Mouse (Mus musculus) MEL (cell line): ENCODE results near the gene Fam208a. TPM values are rescaled to one million over a fixed set of nuclear protein-coding genes. Genes with fewer than 3 reads are reported as not detected.

Experiments
- DNase-seq: peaks from one replicate; pipeline ENCODE4 v3.0.0; 2011; ENCODE audit warnings: low read depth, low spot score
- H3K27ac ChIP-seq: 2 replicates; pipeline ENCODE4 v1.5.1; 2012; ENCODE audit warnings: low read depth, mild to moderate bottlenecking, control low read depth, low read length, moderate library complexity; ENCODE audit not compliant: control insufficient read depth
- H3K27me3 ChIP-seq, 2 experiments: fragments of 150-350 bp in 1 of 2; sonication (generic) in 1 of 2; 2 replicates each; pipeline ENCODE4 v1.6.1; 2012; ENCODE audit warnings: low read length in 2 of 2, mild to moderate bottlenecking in 2 of 2, improper control_type of control experiment in 1 of 2, moderate library complexity in 1 of 2; ENCODE audit not compliant: insufficient read depth in 2 of 2, control insufficient read depth in 1 of 2
- H3K36me3 ChIP-seq, 2 experiments: 2 replicates each; pipeline ENCODE4 v1.6.1; 2012 to 2014; ENCODE audit warnings: low read length in 2 of 2, improper control_type of control experiment in 1 of 2, inconsistent platforms in 1 of 2, mild to moderate bottlenecking in 1 of 2; ENCODE audit not compliant: insufficient read depth in 2 of 2, control insufficient read depth in 1 of 2
- H3K4me1 ChIP-seq, 2 experiments: fragments of 150-350 bp in 1 of 2; sonication (generic) in 1 of 2; 2 replicates each; pipeline ENCODE4 v1.6.1; 2012; ENCODE audit warnings: low read length in 2 of 2, improper control_type of control experiment in 1 of 2, mild to moderate bottlenecking in 1 of 2; ENCODE audit not compliant: insufficient read depth in 2 of 2, control insufficient read depth in 1 of 2
- H3K4me3 ChIP-seq, 2 experiments: fragments of 150-350 bp in 1 of 2; sonication (generic) in 1 of 2; 2 replicates each; pipeline ENCODE4 v1.5.1; 2012; ENCODE audit warnings: low read depth in 2 of 2, low read length in 2 of 2, mild to moderate bottlenecking in 2 of 2, moderate library complexity in 2 of 2, control low read depth in 1 of 2, improper control_type of control experiment in 1 of 2; ENCODE audit not compliant: control insufficient read depth in 1 of 2, insufficient read depth in 1 of 2
- H3K79me2 ChIP-seq: 2 replicates; pipeline ENCODE4 v1.6.1; 2012; ENCODE audit warnings: mild to moderate bottlenecking, low read length, moderate library complexity; ENCODE audit not compliant: control insufficient read depth, poor library complexity, insufficient read depth
- H3K9ac ChIP-seq: 2 replicates; pipeline ENCODE4 v1.6.1; 2012; ENCODE audit warnings: low read depth, mild to moderate bottlenecking, control low read depth, low read length, moderate library complexity; ENCODE audit not compliant: control insufficient read depth, poor library complexity, severe bottlenecking
- H3K9me3 ChIP-seq: fragments of 150-350 bp; sonication (generic); replicated peaks from 2 replicates; pipeline ENCODE4 v1.6.1; 2012; ENCODE audit warnings: mild to moderate bottlenecking, low read length, improper control_type of control experiment, moderate library complexity; ENCODE audit not compliant: insufficient read depth
- BHLHE40 ChIP-seq: IDR thresholded peaks from 2 replicates; pipeline ENCODE4 v1.6.1; 2012; ENCODE audit warnings: low read depth, mild to moderate bottlenecking, inconsistent platforms, low read length, improper control_type of control experiment, borderline replicate concordance
- CHD1 ChIP-seq: IDR thresholded peaks from 2 replicates; pipeline ENCODE4 v1.6.1; 2012; ENCODE audit warnings: low read depth, mild to moderate bottlenecking, inconsistent platforms, low read length, improper control_type of control experiment
- CTCF ChIP-seq, 3 experiments: IDR thresholded peaks in 2 of 3; conservative IDR thresholded peaks in 1 of 3; 2 replicates each; pipeline ENCODE4 v1.5.1; 2011 to 2012; ENCODE audit warnings: low read length in 3 of 3, low read depth in 2 of 3, mild to moderate bottlenecking in 2 of 3, improper control_type of control experiment in 1 of 3, inconsistent platforms in 1 of 3, mixed read lengths in 1 of 3, moderate library complexity in 1 of 3; ENCODE audit not compliant: control insufficient read depth in 1 of 3, insufficient read depth in 1 of 3, poor library complexity in 1 of 3, severe bottlenecking in 1 of 3
- E2F4 ChIP-seq: IDR thresholded peaks from 2 replicates; pipeline ENCODE4 v1.6.1; 2011; ENCODE audit warnings: low read depth, low read length, improper control_type of control experiment, borderline replicate concordance
- ETS1 ChIP-seq: IDR thresholded peaks from 2 replicates; pipeline ENCODE4 v1.6.1; 2012; ENCODE audit warnings: low read depth, mild to moderate bottlenecking, inconsistent platforms, low read length, improper control_type of control experiment, moderate library complexity
- GATA1 ChIP-seq: IDR thresholded peaks from 2 replicates; pipeline ENCODE4 v1.6.1; 2011; ENCODE audit warnings: low read depth, low read length, improper control_type of control experiment
- HCFC1 ChIP-seq: IDR thresholded peaks from 2 replicates; pipeline ENCODE4 v1.6.1; 2012; ENCODE audit warnings: low read depth, mild to moderate bottlenecking, inconsistent platforms, low read length, improper control_type of control experiment, moderate library complexity
- JUND ChIP-seq: IDR thresholded peaks from 2 replicates; pipeline ENCODE4 v1.6.1; 2011; ENCODE audit warnings: low read depth, mild to moderate bottlenecking, improper control_type of control experiment, low read length
- MAZ ChIP-seq: IDR thresholded peaks from 2 replicates; pipeline ENCODE4 v1.6.1; 2012; ENCODE audit warnings: low read depth, mild to moderate bottlenecking, inconsistent platforms, low read length, improper control_type of control experiment
- MYB ChIP-seq: IDR thresholded peaks from 2 replicates; pipeline ENCODE4 v1.6.1; 2011; ENCODE audit warnings: mild to moderate bottlenecking, low read depth, low read length, improper control_type of control experiment
- POLR2A ChIP-seq, 2 experiments: IDR thresholded peaks; 2 replicates each; pipeline ENCODE4 v1.6.1; 2011 to 2012; ENCODE audit warnings: low read length in 2 of 2, mild to moderate bottlenecking in 2 of 2, control low read depth in 1 of 2, improper control_type of control experiment in 1 of 2, low read depth in 1 of 2, moderate library complexity in 1 of 2; ENCODE audit not compliant: control insufficient read depth in 1 of 2, insufficient read depth in 1 of 2, poor library complexity in 1 of 2
- RAD21 ChIP-seq: IDR thresholded peaks from 2 replicates; pipeline ENCODE4 v1.6.1; 2011; ENCODE audit warnings: mild to moderate bottlenecking, low read depth, low read length, improper control_type of control experiment
- SIN3A ChIP-seq: IDR thresholded peaks from 2 replicates; pipeline ENCODE4 v1.6.1; 2012; ENCODE audit warnings: low read length, improper control_type of control experiment, inconsistent platforms
- SMC3 ChIP-seq: IDR thresholded peaks from 2 replicates; pipeline ENCODE4 v1.6.1; 2011; ENCODE audit warnings: low read depth, low read length, improper control_type of control experiment
- TAL1 ChIP-seq: IDR thresholded peaks from 2 replicates; pipeline ENCODE4 v1.6.1; 2012; ENCODE audit warnings: mild to moderate bottlenecking, inconsistent platforms, low read length, moderate library complexity, mixed read lengths
- TBP ChIP-seq: IDR thresholded peaks from 2 replicates; pipeline ENCODE4 v1.8.0; 2011; ENCODE audit warnings: low read depth, low read length, improper control_type of control experiment
- UBTF ChIP-seq: IDR thresholded peaks from 2 replicates; pipeline ENCODE4 v1.6.1; 2012; ENCODE audit warnings: low read depth, mild to moderate bottlenecking, inconsistent platforms, low read length, improper control_type of control experiment, moderate library complexity, borderline replicate concordance; ENCODE audit not compliant: insufficient read depth
- ZC3H11A ChIP-seq: IDR thresholded peaks from 2 replicates; pipeline ENCODE4 v1.6.1; 2012; ENCODE audit warnings: low read depth, mild to moderate bottlenecking, inconsistent platforms, low read length, improper control_type of control experiment
- ZMIZ1 ChIP-seq: IDR thresholded peaks from 2 replicates; pipeline ENCODE4 v1.6.1; 2012; ENCODE audit warnings: low read depth, mild to moderate bottlenecking, inconsistent platforms, low read length, improper control_type of control experiment, moderate library complexity
- polyA plus RNA-seq, 2 experiments: library from polyadenylated mRNA; stranded (reverse) in 1 of 2; unstranded in 1 of 2; fragments of >175 nt in 1 of 2; fragments of >200 nt in 1 of 2; gene quantifications; 2 replicates each; pipeline versions ENCODE4 v1.2.1 to v1.2.4; 2012; ENCODE audit warnings: low replicate concordance in 2 of 2, low read depth in 1 of 2; ENCODE audit not compliant: insufficient read length in 2 of 2, insufficient read depth in 1 of 2, missing spikeins in 1 of 2
- total RNA-seq: library from RNA; depleted of rRNA; stranded (reverse); fragments of 300-350 nt; gene quantifications from 2 replicates; pipeline ENCODE4 v1.2.3, GENCODE M21; 2012

Fam208a gene
- total and polyA plus RNA-seq, 3 experiments, result 3.2 to 25.4 (median 8.7) TPM

DNA sequence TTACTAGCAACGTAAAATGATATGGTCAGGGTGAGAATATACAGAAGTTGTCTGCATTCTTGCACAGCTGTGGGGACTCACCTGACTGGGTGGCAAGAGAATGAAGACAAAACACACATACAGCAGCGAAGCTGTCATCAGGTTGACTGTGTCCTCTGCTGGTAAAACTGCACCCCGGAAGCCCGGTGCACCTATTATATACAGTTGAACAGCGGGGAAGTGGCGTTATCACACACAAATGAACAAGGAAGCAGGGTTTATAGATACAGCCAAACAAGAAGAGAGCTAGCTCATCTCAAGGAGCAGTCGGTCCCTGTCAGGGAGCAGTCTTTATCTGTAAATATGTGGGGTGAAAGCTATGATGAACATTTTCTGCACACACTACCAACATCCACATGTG lies 17.1 kb upstream of the Fam208a start (continued):
- no peak for TF ChIP-seq ZMIZ1
- 0 out of 2 replicates have a peak, but pooled peaks have one; percentile 14 for TF ChIP-seq SMC3
- TF ChIP-seq JUND, result no peak
- TF ChIP-seq GATA1, result peak; percentile 82
- TF ChIP-seq MYB, result no peak
- TF ChIP-seq BHLHE40, result no peak
- TF ChIP-seq SIN3A, result peak; percentile 74
- TF ChIP-seq HCFC1, result 0 out of 2 replicates have a peak, but pooled peaks have one; percentile 21
- peak in 1 of 2 experiments; percentile 48; a peak in 2 of 4 replicates for TF ChIP-seq POLR2A (IDR thresholded peaks at IDR 0.05; ENCODE audit: control insufficient read depth in 1 of 2, insufficient read depth in 1 of 2, low read depth in 1 of 2, low read length in 2 of 2, poor library complexity in 1 of 2)
- TF ChIP-seq TAL1, result no peak
- TF ChIP-seq ETS1, result peak; percentile 59; the same call in 1 of the 2 replicates
- peak; percentile 50; the same call in 1 of the 2 replicates for TF ChIP-seq TBP
- TF ChIP-seq, all 39 proteins: peak for 11

- Histone ChIP-seq H3K36me3 (peaks cover 0 to 24% of the 10 kb centered on the region in 2 experiments; a peak in 2 of 4 replicates), H3K4me1 (peaks cover 3 to 17% of the 10 kb centered on the region in 2 experiments; a peak in 3 of 4 replicates), H3K27me3 (no peaks in the 10 kb centered on the region), H3K9me3 (no peaks in the 10 kb centered on the region), H3K79me2 (no peaks in the 10 kb centered on the region), H3K27ac (peak overlapping the region; percentile 24; the same call in 1 of the 2 replicates), H3K4me3 (no peak overlapping the region), H3K9ac (no peak overlapping the region)
- DNase-seq, result peak; percentile 26
- peak; percentile 17; the same call in 1 of the 2 replicates for TF ChIP-seq ETS1
- no peak for TF ChIP-seq ZC3H11A
Observed at GRCm38 (mm10) chr14:27412699-27413098, 15.9 kb upstream of the Fam208a start.

- Histone ChIP-seq H3K4me3 (no peak overlapping the region), H3K27ac (no peak overlapping the region), H3K36me3 (peaks cover 0 to 24% of the 10 kb centered on the region in 2 experiments; a peak in 2 of 4 replicates), H3K79me2 (no peaks in the 10 kb centered on the region), H3K9me3 (no peaks in the 10 kb centered on the region), H3K4me1 (peaks cover 3 to 16% of the 10 kb centered on the region in 2 experiments; a peak in 3 of 4 replicates), H3K27me3 (no peaks in the 10 kb centered on the region), H3K9ac (no peak overlapping the region)
- TF ChIP-seq POLR2A (IDR thresholded peaks at IDR 0.05; ENCODE audit: control insufficient read depth in 1 of 2, insufficient read depth in 1 of 2, low read depth in 1 of 2, low read length in 2 of 2, poor library complexity in 1 of 2) (no peak), ZC3H11A (peak; percentile 96), UBTF (no peak), E2F4 (no peak), SMC3 (peak; percentile 94), CTCF (IDR thresholded peaks at IDR 0.05 in 2 of 3, conservative IDR thresholded peaks at IDR 0.05 in 1 of 3; ENCODE audit: control insufficient read depth in 1 of 3, insufficient read depth in 1 of 3, low read depth in 2 of 3, low read length in 3 of 3, poor library complexity in 1 of 3, severe bottlenecking in 1 of 3) (peak in 2 of 3 experiments; percentile 65 to 96; a peak in 4 of 6 replicates), RAD21 (peak; percentile 98), CHD1 (no peak), SIN3A (peak; percentile 18; the same call in 1 of the 2 replicates), MAZ (no peak)
- peak; percentile 78 for DNase-seq
Observed at GRCm38 (mm10) chr14:27413961-27414360, 14.7 kb upstream of the Fam208a start.
